In the genomic region with DNA sequence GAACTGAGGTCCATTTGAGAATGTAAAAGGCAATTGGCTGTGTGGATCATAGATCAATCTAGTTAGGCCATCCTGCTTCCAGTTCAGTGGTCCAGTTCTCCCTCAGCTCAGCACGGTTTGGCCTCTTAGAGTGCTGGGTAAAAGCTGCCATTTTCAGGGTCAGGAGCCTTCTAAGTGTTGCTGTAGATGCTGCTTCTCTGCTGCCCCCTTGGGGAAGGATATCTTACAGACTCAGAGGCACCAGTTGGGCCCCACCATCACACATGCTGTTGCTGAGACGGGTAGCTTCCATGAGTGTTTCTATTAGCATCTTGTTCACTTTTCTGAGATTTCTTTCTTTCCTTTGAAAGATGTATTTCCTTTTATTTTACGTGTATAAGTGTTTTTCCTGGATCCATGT, we compare ENCODE assay signal across 18 mouse cellular contexts.
A peak's percentile ranks its signal among the peaks of the same experiment; 100 is the strongest.
DNase-seq lines count a peak whose midpoint lies in the region; ATAC-seq and TF ChIP-seq lines count a peak whose summit lies in the region.
"Had no signal": no experiment of that assay in that cellular context is flagged by ENCODE, and none has a peak within 500 bp of the region (broad histone marks: within the 10 kb centered on the region; RNA-seq: fewer than 3 reads in every experiment).

No protein-coding gene starts in this region.

- TF ChIP-seq CTCF in liver, embryonic 14.5 days (IDR thresholded peaks at IDR 0.05; ENCODE audit: low read depth): peak; percentile 53

- H3K36me3 ChIP-seq in liver, embryonic 12.5 days: no peaks in the 10 kb centered on the region
- H3K36me3 ChIP-seq in liver, embryonic 14.5 days (replicated peaks; ENCODE audit: control insufficient read depth, insufficient read depth, low read depth): no peaks in the 10 kb centered on the region
- no peaks in the 10 kb centered on the region for H3K36me3 ChIP-seq in midbrain, embryonic 13.5 days
- H3K36me3 ChIP-seq: embryonic facial prominence, embryonic 13.5 days; limb, embryonic 15.5 days had no signal

- H3K4me3 ChIP-seq in liver, embryonic 12.5 days: no peak overlapping the region
- no peak overlapping the region for H3K4me3 ChIP-seq in liver, embryonic 14.5 days (ENCODE audit: insufficient read depth in 1 of 2, low read depth in 2 of 2, low read length in 2 of 2)
- H3K4me3 ChIP-seq in midbrain, embryonic 13.5 days (replicated peaks): no peak overlapping the region
- H3K4me3 ChIP-seq: embryonic facial prominence, embryonic 13.5 days; limb, embryonic 15.5 days had no signal

- no peak overlapping the region for H3K27ac ChIP-seq in liver, embryonic 12.5 days
- H3K27ac ChIP-seq in liver, embryonic 14.5 days: no peak overlapping the region
- no peak overlapping the region for H3K27ac ChIP-seq in midbrain, embryonic 13.5 days
- H3K27ac ChIP-seq: embryonic facial prominence, embryonic 13.5 days; limb, embryonic 15.5 days; macrophage had no signal

- H3K4me2 ChIP-seq in liver, embryonic 12.5 days: no peak overlapping the region
- no peak overlapping the region for H3K4me2 ChIP-seq in liver, embryonic 14.5 days (ENCODE audit: low read depth)
- H3K4me2 ChIP-seq in midbrain, embryonic 13.5 days (replicated peaks): no peak overlapping the region
- H3K4me2 ChIP-seq: embryonic facial prominence, embryonic 13.5 days; limb, embryonic 15.5 days had no signal

- no peak for ATAC-seq in liver, embryonic 12.5 days
- ATAC-seq in liver, embryonic 14.5 days (ENCODE audit: insufficient read depth): no peak
- no peak for ATAC-seq in midbrain, embryonic 13.5 days
- ATAC-seq: inflammation-experienced regulatory T-cells, adult 6 months had no signal

- H3K9me3 ChIP-seq in liver, embryonic 12.5 days (replicated peaks): no peaks in the 10 kb centered on the region
- no peaks in the 10 kb centered on the region for H3K9me3 ChIP-seq in liver, embryonic 14.5 days (ENCODE audit: control insufficient read depth, low read length)
- H3K9me3 ChIP-seq in midbrain, embryonic 13.5 days: no peaks in the 10 kb centered on the region
- H3K9me3 ChIP-seq: embryonic facial prominence, embryonic 13.5 days; limb, embryonic 15.5 days had no signal

- TF ChIP-seq EP300 in liver, embryonic 14.5 days (IDR thresholded peaks at IDR 0.05; ENCODE audit: low read depth): no peak

- 42% methylated on average over 3 of the region's 3 CpGs for WGBS in liver, embryonic 12.5 days (ENCODE audit: insufficient replicate concordance)
- 42% methylated on average over 3 of the region's 3 CpGs for WGBS in liver, embryonic 14.5 days (ENCODE audit: insufficient replicate concordance)
- WGBS in midbrain, embryonic 13.5 days: 63% methylated on average over 3 of the region's 3 CpGs

- intact Hi-C loops in left cerebral cortex, postnatal 10 days (cut with DNase I): no loop called here

- H3K4me1 ChIP-seq in liver, embryonic 12.5 days: no peaks in the 10 kb centered on the region
- no peaks in the 10 kb centered on the region for H3K4me1 ChIP-seq in liver, embryonic 14.5 days (replicated peaks; ENCODE audit: control insufficient read depth in 2 of 2, insufficient read depth in 2 of 2, low read length in 1 of 2)
- no peaks in the 10 kb centered on the region for H3K4me1 ChIP-seq in midbrain, embryonic 13.5 days (replicated peaks)
- H3K4me1 ChIP-seq: embryonic facial prominence, embryonic 13.5 days; limb, embryonic 15.5 days had no signal

- no peak overlapping the region for H3K9ac ChIP-seq in liver, embryonic 12.5 days
- no peak overlapping the region for H3K9ac ChIP-seq in liver, embryonic 14.5 days (replicated peaks)
- no peak overlapping the region for H3K9ac ChIP-seq in midbrain, embryonic 13.5 days (replicated peaks)
- H3K9ac ChIP-seq: embryonic facial prominence, embryonic 13.5 days; limb, embryonic 15.5 days had no signal

- peak; percentile 18 for DNase-seq in embryo, embryonic 11 days
- no peak for DNase-seq in embryo, embryonic 10.5 days (ENCODE audit: low spot score)
- DNase-seq in liver (peak; percentile 10), MEL-GATA-1-ER (ENCODE audit: extremely low read depth, low read depth) (peak; percentile 8)
- DNase-seq in liver, embryonic 14.5 days (ENCODE audit: low read depth in 3 of 3, low spot score in 3 of 3): no peak
- DNase-seq in left cerebral cortex, postnatal 10 days (ENCODE audit: extremely low spot score in 1 of 2, low spot score in 2 of 2): no peak
- DNase-seq: adrenal gland, postnatal 10 days; B cell, adult 2 months; cerebellum, adult 9-11 months; heart, postnatal 4 days; kidney, postnatal 4 days; thymus, postnatal 36 days had no signal

- H3K27me3 ChIP-seq in liver, embryonic 12.5 days (replicated peaks): no peaks in the 10 kb centered on the region
- no peaks in the 10 kb centered on the region for H3K27me3 ChIP-seq in liver, embryonic 14.5 days (ENCODE audit: control insufficient read depth, insufficient read depth, low read length)
- H3K27me3 ChIP-seq in midbrain, embryonic 13.5 days: no peaks in the 10 kb centered on the region
- H3K27me3 ChIP-seq: embryonic facial prominence, embryonic 13.5 days; limb, embryonic 15.5 days had no signal

Comparison
In these comparisons a context has a peak if more than half of its experiments do, and no peak if none do; other contexts are left out.
1. DNase-seq: peak in embryo, embryonic 11 days (single experiment), liver (single experiment) and MEL-GATA-1-ER (single experiment); none in embryo, embryonic 10.5 days (single experiment), liver, embryonic 14.5 days (0 of 3) and left cerebral cortex, postnatal 10 days (0 of 2).